Mouse (Mus musculus) heart, postnatal 14 days (tissue): Measurements from ENCODE around the gene Myadml2. TPM values are rescaled to one million over a fixed set of nuclear protein-coding genes. Genes with fewer than 3 reads are reported as not detected.

Experiments
- DNase-seq, 2 experiments: peaks; one replicate each; pipeline ENCODE4 v3.0.0; 2021 to 2022
- intact Hi-C: fragments of 180-260 bp; cut with DNase I; formaldehyde crosslinking; loops from one replicate; pipeline ENCODE4 v1.15.1; 2025
- total RNA-seq, 2 experiments: library from RNA; stranded (reverse); gene quantifications; 2 replicates each; pipeline ENCODE4 v1.2.3; 2021

The Myadml2 gene
- total RNA-seq, 2 experiments from 2014 or later = 51.4 to 58.5 TPM

DNA sequence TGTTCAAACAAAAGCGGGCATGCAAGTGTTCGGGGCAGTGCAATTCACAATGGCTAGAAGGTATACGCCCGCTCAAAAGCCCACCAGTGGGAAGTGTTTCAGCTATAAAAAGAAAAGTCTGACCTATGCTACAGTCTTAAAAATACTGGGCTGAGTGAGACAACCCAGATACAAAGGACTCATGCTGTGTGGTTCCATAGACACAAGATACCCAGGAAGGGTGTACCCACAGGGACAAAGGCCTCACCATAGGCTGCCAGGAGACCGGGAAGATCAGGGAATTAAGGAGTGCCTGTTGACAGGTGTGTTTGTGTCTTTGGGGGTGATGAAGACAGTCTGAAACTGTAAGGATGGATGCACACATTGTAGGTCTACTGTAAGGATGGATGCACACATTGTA is 15.8 kb upstream of the Myadml2 start:
- DNase-seq = no peak
- intact Hi-C loops = no loop called here

DNA sequence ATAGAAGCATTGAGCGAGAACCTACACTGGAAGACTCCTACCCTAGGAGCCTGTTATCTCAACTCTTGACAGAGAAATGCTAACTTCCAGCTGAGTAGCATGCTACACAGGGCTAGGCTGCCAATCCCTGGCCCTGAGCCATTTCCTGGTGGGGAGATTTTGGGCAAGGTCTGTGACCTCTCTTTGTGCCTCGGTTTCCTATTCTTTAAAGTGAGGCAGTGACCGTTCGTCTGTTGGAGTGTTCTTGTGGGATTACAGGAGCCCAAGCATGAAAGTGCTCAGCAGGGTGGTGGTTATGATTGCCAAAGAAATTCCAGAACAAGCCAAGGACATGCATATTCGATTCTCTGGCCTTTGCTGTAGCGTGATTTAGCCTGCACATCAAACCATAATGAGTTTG is 14.8 kb upstream of the Myadml2 start:
- intact Hi-C loops = no loop called here
- DNase-seq = no peak

DNA sequence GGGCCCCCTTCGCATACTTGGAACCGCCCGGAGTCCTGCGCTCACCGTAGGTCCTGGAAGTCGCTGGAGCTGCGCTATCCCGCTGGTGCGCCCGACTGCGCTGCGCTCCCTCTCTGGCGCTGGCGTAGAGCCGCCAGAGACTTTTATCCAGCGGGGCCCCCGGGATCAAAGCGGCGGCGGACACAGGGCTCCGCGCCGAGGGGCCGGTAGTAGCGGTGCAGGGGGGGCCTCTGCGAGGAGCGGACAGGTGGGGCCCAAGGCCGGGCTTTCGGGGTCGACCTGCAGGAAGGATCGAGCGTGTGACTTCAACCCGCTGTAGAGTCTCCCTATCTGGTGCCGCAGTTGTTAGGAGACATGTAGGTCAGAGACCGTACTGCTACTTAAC is 13.1 kb upstream of the Myadml2 start, which contains the start of gene Notum:
Gene Notum, minus strand, starts transcription at position 100 of the 385 bp plus-strand sequence.
- DNase-seq = no peak
- intact Hi-C loops = no loop called here

DNA sequence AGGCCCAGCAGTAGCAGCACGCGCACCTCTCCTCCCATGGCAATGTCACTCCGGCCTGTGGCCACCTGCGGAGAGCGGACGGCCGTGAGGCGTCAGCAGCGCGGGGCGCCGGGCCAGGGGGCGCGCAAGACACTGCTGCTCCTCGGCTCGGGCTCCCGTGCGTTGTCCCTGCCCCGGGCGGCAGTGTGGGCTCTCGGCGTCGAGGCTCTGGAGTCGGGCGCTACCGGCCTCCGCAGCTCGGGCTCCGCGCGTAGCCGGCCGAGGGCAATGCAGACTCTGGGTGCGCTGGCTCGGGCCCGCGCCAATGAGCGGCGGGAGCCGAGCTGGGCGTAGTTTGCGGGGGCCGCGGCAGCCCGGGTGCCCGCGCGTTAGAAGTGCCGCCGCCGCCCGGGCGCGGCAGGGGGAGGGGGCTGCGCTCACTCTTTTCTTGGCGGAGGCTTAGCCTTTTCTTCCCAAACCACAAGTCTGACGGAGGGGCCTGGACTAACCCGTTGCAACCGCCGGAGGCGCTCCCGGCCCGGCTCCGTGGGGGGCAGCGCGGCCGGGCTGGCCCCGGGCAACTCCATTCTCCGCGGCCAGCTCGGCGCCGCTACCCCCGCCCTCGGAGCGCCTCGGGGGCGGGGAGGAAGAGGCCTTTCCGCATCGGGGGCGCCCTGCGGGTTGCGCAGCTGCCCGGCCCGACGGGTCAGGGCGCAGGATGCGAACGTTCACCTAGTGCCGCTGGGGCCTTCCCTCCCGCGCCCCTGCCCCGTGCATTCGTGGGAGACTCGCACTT is 12.5 kb upstream of the Myadml2 start:
- intact Hi-C loops = no loop called here
- DNase-seq = peak; percentile 48 to 57

DNA sequence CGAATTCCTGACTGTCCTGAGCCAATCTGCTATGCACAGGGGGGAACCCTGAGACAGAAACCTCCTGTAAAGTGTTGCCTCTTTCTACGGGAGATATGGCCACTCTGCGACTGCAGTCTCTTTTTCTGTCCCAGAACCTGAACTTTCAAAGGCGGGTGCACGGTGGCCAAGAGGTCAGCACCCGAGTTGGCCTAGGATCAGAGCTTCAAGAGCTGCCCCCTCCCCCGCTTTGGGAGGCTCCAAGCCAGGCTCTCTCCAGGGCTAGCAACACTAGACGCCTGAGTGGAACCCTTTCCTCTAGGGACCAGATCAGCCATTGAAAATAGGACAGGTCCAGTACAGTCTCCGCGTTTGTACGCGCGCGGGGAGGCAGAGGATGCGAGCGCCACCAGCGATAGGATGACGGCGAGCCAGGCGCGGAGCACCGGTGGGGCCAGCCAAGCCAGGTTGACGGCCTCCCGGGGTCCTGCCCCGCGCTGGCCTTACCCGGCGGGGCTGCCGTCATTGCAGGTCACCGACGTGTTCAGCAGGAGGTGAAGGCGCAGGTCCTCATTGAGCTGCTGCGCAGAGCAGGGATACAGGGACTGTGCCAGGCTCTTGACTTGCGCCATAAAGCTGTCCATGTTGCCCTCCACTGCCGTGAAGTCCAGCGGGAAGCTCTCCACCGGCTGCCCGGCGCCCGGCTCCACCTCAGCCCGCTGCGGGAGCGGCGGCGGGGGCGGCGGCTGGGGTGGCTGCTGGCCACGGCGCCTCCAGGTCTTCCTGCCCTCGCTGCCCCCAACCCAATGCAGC is 11.7 kb upstream of the Myadml2 start:
- intact Hi-C loops = loop anchor here (1.0 to 5.0 kb wide), 2 partner anchors 53 to 118 kb away; no protein-coding TSS in a partner anchor
- no peak for DNase-seq

DNA sequence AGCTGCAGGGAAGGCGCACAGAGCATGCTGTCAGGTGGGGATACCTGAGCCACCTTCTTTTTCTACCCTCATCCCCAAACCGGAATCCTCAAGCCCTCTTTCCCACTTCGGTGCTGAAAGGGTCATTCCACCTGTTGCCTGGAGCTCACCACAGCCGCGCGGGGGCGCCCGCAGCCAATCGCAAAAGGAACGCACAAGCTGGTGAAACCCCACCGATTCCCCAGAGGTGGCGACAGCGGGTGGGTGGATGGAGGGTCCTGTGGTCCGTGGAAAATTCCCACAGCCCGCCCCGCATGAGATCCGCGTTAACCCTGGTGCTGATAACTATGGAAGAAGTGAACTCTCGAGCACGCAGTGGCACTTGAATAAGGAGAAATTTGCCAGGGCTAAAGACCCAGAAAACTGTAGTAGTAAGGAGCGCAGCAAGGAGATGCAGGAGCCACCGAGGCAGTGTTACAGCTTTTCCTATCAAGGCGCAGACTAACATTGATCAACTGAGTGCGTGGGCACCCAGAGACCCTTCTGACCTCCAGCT is 11.0 kb upstream of the Myadml2 start:
- intact Hi-C loops = loop anchor here (1.0 to 5.0 kb wide), 2 partner anchors 53 to 118 kb away; no protein-coding TSS in a partner anchor
- DNase-seq = peak; percentile 85 to 88

DNA sequence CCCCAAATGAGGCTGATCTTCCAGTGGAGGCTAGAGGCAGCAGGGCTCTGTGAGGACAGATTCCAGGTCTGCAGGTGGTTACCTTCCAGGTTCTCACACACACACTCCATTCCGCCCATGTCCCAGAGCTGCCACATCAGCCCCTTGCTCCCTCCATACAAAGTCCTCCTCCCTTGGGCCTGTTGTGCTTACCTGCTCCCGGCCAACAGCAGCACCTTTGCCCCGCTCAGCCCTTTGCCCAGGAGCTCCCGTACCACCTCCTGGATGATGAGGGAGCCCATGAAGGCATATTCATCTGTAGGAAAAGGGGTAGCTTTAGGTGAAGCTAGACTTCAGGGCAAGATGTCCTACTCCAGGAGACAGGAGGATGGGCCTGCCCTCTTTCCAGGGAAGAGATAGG is 9.3 kb upstream of the Myadml2 start:
- intact Hi-C loops = loop anchor here (5.0 kb wide), 1 partner anchor 120 kb away; no protein-coding TSS in a partner anchor
- DNase-seq = no peak

DNA sequence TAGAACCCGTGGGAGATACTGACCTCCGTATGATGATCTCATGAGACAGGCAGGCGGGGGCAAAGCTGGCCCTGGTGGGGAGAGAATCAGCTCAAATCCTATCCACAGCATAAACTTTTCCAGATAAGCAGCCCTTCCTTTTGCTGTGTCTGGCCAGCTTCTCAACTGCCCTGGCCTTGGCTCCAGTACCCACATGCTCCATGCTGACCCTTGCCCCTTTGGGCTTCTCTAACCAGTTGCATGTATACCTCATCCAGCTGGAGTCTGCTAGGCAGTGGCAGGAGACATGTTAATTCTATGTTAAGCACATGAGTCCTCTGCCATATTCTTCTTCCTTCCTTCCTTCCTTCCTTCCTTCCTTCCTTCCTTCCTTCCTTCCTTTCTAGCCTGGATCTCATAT is 6.8 kb upstream of the Myadml2 start:
- intact Hi-C loops = loop anchor here (5.0 kb wide), 1 partner anchor 123 kb away; no protein-coding TSS in a partner anchor
- DNase-seq = no peak

DNA sequence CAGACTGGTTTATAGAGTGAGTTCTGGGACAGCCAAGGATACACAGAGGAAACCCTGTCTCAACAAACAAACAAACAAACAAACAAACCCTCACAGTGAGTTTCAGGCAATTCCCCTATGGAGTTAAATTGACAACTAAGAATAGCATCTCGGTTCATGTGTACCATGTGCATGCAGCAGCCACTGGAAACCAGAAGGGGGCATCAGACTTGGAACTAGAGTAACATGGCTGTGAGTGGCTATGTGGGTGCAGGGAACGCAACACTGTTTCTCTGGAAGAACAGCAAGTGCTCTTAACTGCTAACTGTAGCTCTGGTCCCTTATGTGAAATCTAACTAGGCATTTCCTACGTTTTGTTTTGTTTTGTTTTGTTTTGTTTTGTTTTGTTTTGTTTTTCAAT is 3.9 kb upstream of the Myadml2 start:
- intact Hi-C loops = no loop called here
- no peak for DNase-seq

DNA sequence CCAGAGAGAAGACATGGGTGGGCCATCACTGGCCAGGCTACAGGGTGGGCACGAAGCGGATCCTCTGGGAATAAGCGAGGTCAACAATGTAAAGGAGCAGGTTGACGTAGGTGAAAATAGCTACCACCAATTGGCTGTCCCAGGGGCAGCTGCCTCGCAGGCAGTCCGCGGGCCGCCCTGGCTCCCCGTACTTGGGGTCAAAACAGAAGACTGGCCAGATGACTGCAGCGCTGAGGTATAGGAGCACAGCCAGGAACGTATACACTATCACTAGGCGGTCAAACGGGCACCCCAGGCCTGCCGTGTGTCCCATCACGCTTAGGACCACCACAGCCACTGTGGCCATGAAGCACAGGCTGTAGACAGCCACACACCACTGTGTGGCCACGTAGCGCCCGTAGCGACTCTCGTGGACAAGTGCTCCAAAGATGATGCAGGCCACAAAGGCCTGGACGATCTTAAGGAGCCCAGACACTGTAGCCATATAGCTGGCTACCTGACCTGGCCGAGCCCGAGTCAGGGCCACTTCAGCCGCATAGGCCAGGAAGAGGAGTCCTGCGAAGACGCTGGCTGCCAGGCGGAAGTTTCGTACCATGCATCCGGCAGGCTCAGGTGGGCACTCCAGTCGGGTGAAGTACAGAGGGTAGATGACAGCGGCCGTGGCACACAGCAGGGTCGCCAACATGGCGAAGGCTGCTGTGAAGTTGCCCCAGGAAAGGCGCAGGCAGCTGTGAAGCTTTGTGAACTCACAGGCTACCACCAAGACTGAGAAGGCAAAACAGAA is 719 bp downstream of the Myadml2 start:
- intact Hi-C loops = no loop called here

DNA sequence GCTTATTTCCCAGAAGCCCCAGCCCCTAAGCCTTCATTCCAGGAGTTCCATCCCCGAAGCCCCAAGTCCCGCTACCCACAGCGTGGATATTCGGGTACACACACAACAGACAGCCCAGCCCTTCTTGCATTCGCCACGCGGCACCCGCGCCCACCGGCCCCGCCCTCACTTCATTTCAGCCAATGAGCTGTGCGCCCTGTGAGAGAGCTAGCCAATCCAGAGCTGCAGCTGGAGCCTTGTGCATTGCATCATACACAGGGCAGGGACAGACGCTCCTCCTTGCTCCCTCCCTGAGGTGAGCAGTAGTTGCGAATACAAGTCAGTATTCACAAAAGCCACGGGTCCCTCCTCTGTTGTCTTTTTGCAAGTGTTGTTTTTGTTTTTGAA is 4.4 kb downstream of the Myadml2 start, which contains the start of gene Pycr1:
Gene Pycr1, minus strand, starts transcription at position 169 of the 387 bp plus-strand sequence.
- intact Hi-C loops = no loop called here
- peak; percentile 92 to 94 for DNase-seq

More for the DNA sequence above, 719 bp downstream of the Myadml2 start:
- DNase-seq = no peak

DNA sequence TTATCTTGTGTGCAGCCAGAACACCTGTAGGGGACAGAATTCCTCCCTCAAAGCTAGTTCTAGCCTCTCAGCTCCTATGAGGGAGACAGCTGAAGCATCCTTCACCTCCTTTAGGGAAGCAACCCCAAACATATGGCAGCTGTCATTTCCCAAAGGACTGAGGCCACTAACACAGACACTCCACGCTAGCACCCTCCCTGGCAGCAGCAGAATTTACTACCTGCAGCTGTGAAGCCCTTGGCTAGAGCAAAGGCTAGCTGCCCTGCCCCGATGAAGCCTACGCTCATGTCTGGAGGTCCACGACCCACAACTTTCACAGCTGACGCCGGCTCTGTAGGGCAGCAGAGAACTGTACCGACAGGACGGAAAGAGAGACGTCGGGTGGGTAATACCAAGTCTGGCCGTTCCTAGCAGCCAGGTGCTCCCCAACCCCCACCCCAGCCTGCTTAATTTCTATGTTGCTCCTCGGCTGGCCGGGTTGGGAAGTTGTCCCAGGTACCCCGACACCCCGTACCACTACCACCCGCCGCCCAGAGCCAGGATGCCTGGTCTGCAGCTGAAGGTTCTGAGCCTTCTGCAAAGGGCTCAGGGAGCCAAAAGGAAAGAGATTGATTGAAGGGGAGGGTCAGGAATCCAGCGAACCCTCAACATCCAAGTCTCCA is 4.9 kb downstream of the Myadml2 start:
- no peak for DNase-seq
- intact Hi-C loops = no loop called here

DNA sequence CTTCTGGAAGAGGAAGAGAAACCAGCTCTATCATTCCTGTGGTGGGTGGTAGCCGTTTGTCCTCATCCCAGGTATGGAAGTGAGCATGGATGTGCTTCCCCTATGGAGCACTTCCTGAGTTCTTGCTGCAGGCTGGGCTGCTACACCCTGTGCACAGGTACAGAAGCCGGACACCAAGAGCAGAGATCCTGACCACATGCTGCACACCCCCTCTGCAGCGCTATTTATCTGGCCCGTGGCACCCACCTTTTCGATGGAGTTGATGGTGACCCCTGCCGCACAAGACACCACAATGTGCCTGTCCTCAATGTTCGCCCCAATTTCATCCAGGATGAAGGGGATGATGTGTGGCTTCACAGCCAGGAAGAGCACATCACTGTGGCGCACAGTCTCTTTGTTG is 6.1 kb downstream of the Myadml2 start:
- DNase-seq = no peak
- intact Hi-C loops = no loop called here

DNA sequence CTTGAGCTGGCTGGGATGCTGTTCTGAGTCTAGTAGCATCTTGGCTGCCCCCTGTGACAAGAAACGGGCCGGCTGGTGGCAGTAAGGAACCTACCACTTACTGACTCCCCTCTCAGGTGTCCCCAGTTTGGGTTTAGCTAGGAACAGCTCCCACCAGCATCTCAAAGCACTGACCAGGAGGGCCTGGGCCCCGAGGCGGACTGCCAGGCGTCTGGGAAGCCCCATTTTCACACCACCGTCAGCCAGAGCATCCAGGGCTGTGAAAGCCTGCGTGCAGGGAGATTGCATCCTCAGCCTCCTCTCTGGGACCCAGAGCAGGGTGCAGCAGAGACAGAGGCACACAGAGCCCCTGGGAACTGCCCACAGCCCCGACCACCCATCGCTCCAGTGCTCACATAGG is 6.7 kb downstream of the Myadml2 start:
- intact Hi-C loops = no loop called here

DNA sequence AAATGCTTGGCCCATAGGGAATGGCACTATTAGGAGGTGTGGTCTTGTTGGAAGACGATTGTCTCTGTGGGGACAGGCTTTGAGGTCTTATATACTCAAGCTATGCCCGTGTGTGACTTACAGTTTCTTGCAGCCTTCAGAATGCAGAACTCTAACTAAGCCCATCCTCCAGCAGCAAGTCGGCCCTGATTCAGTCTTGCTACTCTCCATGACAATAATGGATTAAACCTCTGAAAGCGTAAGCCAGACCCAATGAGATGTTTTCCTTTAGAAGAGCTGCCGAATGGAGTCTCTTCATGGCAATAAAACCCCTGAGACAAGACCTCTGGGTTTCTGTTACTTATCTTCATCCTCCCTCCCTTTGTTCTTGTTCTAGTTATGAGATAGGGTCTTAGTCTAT is 13.1 kb downstream of the Myadml2 start:
- intact Hi-C loops = no loop called here
- DNase-seq = no peak

More for the DNA sequence above, 6.7 kb downstream of the Myadml2 start:
- no peak for DNase-seq

DNA sequence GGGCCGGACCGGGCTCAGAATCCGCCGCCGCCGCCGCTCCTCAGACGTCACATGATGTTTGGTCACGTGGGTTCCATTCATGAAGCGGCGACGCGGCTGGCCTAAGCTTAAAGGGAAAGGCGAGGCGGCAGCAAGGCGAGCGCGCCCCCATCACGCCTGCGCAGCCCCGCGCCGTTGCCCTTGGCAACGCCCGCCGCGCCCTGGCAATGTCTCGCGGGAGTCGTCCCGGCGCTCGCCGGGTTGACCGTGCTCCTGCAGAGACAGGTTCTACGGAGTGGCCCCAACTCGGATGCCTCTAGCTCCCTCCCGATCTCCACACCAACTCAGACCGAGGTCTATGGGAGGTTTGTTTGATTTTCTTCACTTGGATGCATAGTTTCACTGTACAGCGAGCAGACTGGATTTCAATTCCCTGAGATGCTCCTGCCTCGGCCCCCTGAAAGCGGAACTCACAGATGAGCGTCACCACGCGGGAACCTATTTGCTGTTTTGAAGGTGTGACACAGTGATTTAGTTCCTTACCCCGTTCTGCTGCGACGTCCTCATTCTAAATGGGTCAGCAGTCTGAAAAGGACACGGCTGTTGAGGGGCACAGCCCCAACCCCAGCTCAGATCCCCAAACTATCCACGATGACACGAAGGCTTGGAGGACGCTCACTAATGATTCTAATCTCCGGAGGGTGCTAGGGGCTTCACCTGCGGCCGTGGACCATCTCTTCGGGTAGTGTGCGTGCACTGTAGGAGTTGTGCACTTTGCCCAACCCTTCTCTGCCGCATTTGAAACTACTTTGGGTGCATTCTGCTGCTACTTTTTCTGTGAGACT is 14.2 kb downstream of the Myadml2 start, which contains the start of gene Mafg:
Gene Mafg, minus strand, starts transcription at position 81 of the 824 bp plus-strand sequence.
- DNase-seq = peak; percentile 94 to 95
- intact Hi-C loops = no loop called here

DNA sequence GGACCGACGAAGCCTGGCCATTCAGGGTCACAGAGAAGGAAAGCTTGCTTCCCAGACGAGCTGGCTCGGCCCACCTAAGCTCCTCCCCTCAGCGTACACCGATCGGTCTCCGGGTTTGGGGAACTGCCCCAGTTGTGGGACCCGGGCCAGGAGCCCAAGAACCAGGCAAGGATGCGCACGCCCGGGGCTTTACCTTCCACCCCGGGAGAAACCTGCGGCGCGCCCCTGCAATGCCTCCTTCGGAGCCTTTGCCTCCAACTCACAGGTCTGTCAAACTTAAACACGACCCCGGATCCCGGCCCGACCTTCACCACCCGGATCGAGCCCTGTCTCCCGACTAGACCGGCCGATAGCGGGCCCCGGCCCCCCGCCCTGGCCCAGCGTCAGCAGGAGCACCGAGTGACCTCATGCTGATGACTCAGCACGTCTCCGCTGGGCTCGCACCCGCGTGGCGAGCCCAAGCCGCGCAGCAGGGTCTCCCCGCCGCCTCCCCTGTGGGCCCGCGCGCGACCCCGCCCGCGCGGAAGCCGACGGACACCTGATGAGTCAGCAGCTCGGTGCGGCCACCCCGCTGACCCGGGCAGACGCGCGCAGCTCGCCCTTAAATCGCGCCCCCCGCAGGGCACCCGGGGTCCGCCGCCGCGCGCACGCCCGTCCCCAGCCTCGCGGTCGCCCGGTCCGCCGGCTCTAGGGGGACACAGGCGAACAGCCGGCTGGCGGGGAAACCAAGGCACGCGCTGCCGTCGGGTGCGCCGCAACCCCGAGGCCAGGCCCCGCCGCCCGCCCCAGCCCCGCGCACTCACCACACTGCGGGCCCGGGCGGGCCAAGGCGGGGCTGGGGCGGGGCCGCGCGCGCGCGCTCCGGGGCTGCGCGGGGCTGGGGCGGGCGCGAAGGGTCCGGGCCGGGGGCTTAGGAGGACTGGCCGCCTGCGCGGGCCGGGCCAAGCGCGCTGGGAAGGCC is 15.1 kb downstream of the Myadml2 start:
- intact Hi-C loops = no loop called here
- peak; percentile 74 to 75 for DNase-seq
